Mouse (Mus musculus) testis, adult 2 months (tissue): ENCODE data around the gene Agpat2. TPM values are rescaled to one million over a fixed set of nuclear protein-coding genes. Genes with fewer than 3 reads are reported as not detected.
A peak's percentile ranks its signal among the peaks of the same experiment; 100 is the strongest.

Source experiments
- H3K27ac ChIP-seq: fragments of 200-500 bp; 2 replicates; pipeline ENCODE4 v1.5.1; 2012; ENCODE audit warnings: low read depth, low read length; ENCODE audit not compliant: control insufficient read depth, insufficient read depth
- H3K27me3 ChIP-seq: fragments of 200-500 bp; 2 replicates; pipeline ENCODE4 v1.6.1; 2012; ENCODE audit warnings: mild to moderate bottlenecking, low read length, moderate library complexity; ENCODE audit not compliant: control insufficient read depth, insufficient read depth
- H3K36me3 ChIP-seq: fragments of 200-500 bp; 2 replicates; pipeline ENCODE4 v1.6.1; 2012; ENCODE audit warnings: mild to moderate bottlenecking, low read length; ENCODE audit not compliant: control insufficient read depth, insufficient read depth
- H3K4me1 ChIP-seq: fragments of 200-500 bp; 2 replicates; pipeline ENCODE4 v1.6.1; 2012; ENCODE audit warnings: low read length; ENCODE audit not compliant: control insufficient read depth, insufficient read depth
- H3K4me3 ChIP-seq: fragments of 200-500 bp; 2 replicates; pipeline ENCODE4 v1.5.1; 2012; ENCODE audit warnings: low read depth, mild to moderate bottlenecking, low read length, moderate library complexity, mixed read lengths; ENCODE audit not compliant: control insufficient read depth
- CTCF ChIP-seq: fragments of 200-500 bp; IDR thresholded peaks from 2 replicates; pipeline ENCODE4 v1.5.1; 2012; ENCODE audit warnings: low read depth, mild to moderate bottlenecking, inconsistent platforms, low read length, moderate library complexity; ENCODE audit not compliant: control insufficient read depth, insufficient read depth, insufficient replicate concordance
- POLR2A ChIP-seq: fragments of 200-500 bp; IDR thresholded peaks from 2 replicates; pipeline ENCODE4 v1.6.1; 2012; ENCODE audit warnings: low read depth, mild to moderate bottlenecking, inconsistent platforms, low read length, moderate library complexity; ENCODE audit not compliant: control insufficient read depth
- polyA plus RNA-seq: library from polyadenylated mRNA; depleted of rRNA; stranded (reverse); fragments of >200 nt; gene quantifications from 2 replicates; pipeline ENCODE4 v1.2.3, GENCODE M21; 2012; rRNA removed

Gene Agpat2
- 223 and 249 TPM in 2 replicates for polyA plus RNA-seq

GRCm38 (mm10) chr2:26603720-26604671 is at the start of gene Agpat2:
Gene Agpat2 (minus strand): TSS chr2:26604417.
- no peak for TF ChIP-seq CTCF
- peak; percentile 33; the same call in 1 of the 2 replicates for TF ChIP-seq POLR2A
- H3K27ac ChIP-seq: no peak within 1 kb of the TSS
- peaks cover 2% of the 10 kb centered on the region; the same call in 1 of the 2 replicates for H3K27me3 ChIP-seq
- H3K4me1 ChIP-seq: peaks cover 3% of the 10 kb centered on the region; the same call in 1 of the 2 replicates
- H3K4me3 ChIP-seq: peak within 1 kb of the TSS; percentile 70
- H3K36me3 ChIP-seq: no peaks in the 10 kb centered on the region

DNA sequence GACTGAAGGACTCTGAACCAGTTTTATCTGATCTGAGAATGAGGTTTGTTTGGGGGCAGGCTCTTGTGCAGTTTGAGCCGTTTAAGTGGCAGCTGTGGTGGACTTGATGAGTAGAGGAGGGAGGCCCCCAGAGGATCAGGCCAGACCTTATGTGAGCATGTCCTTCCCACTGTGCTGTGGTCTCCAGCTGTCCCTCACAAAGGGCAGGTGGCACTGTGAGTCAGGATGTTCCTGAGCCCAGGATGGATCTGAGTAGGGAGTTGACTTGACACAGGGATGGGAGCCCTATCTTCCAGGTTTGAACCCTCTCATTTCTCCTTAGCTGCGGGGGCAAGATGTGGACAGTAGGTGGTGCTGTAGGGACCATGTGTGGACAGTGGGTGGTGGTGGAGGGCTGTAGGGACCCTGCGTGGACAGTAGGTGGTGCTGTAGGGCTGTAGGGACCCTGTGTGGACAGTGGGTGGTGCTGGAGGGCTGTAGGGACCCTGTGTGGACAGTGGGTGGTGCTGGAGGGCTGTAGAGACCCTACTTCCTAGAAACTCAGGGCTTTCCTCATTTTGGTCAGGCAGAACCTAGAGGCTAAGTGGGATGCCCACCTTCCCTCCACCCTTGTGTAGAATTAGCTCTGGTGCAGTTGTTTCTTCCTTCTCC is 42.6 kb upstream of the Agpat2 start:
- TF ChIP-seq CTCF: peak; percentile 100
- TF ChIP-seq POLR2A: no peak
- Histone ChIP-seq H3K27me3 (no peaks in the 10 kb centered on the region), H3K27ac (no peak overlapping the region), H3K4me3 (no peak overlapping the region), H3K36me3 (no peaks in the 10 kb centered on the region), H3K4me1 (no peaks in the 10 kb centered on the region)

DNA sequence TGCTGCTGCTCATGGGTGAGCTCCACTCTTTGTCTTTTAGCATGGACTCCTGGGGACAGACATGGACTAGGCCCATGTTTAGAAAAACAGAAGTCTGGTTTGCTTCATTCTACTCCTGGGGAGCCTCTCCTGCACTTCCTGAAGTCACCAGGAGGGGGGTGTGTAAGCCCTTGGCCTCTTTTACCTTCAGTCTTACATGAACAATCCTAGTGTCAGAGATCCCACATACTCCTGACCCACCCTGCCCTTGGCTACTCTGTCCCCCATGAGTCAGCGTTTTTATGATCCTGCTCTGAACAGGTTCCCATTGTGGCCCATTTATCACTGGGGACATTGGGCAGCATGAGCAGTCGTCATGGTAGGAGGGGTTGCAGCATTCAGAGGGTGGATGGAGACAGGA is 39.7 kb upstream of the Agpat2 start:
- H3K4me1 ChIP-seq: peaks cover 9% of the 10 kb centered on the region
- no peak overlapping the region for H3K27ac ChIP-seq
- no peak overlapping the region for H3K4me3 ChIP-seq
- no peaks in the 10 kb centered on the region for H3K36me3 ChIP-seq
- H3K27me3 ChIP-seq: no peaks in the 10 kb centered on the region
- TF ChIP-seq CTCF: no peak

DNA sequence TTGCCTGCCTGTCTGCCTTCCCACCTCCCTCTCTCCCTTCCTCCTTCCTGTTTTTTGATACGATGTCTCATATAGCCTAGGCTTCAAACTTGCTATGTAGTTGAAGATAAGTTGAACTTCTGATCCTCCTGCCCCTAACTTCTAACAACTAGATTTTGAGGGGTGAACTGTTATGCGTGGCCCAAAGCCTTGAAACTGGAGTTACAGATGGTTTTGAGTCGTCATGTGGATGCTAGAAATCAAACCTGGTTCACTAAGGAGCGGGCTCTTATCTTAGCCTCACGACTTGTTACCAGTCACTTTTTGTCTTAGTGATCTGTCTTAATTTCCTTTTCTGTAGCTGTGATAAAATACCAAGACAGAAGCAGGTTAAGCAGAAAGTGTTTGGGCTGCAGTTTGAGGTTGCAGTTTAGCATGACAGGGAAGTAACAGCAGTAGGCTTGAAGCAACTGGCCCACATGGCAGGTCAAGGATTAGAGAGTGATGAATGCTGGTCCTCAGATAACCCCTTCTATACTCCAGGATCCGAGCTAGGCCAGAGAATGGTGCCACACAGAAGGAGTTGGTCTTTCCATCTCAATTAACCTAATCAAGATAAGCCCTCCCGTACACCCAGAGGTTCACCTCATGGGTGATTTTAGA is 36.9 kb upstream of the Agpat2 start:
- peak overlapping the region; percentile 96 for H3K27ac ChIP-seq
- no peak overlapping the region for H3K4me3 ChIP-seq
- TF ChIP-seq CTCF (no peak), POLR2A (no peak)
- H3K27me3 ChIP-seq: no peaks in the 10 kb centered on the region
- H3K4me1 ChIP-seq: peaks cover 12% of the 10 kb centered on the region
- H3K36me3 ChIP-seq: no peaks in the 10 kb centered on the region; the same call in 1 of the 2 replicates

- peak; percentile 99 for TF ChIP-seq POLR2A
- TF ChIP-seq CTCF: peak; percentile 93
- peak overlapping the region; percentile 96 for H3K27ac ChIP-seq
- H3K4me3 ChIP-seq: peak overlapping the region; percentile 99
- no peaks in the 10 kb centered on the region for H3K27me3 ChIP-seq
- H3K4me1 ChIP-seq: peaks cover 12% of the 10 kb centered on the region
- no peaks in the 10 kb centered on the region; the same call in 1 of the 2 replicates for H3K36me3 ChIP-seq
These were observed 35.9 kb upstream of the Agpat2 start for GRCm38 (mm10) chr2:26639838-26640830.

GRCm38 (mm10) chr2:26639083-26639482 is 34.9 kb upstream of the Agpat2 start:
- Histone ChIP-seq H3K27me3 (no peaks in the 10 kb centered on the region), H3K36me3 (no peaks in the 10 kb centered on the region; the same call in 1 of the 2 replicates), H3K4me3 (peak overlapping the region; percentile 99), H3K27ac (no peak overlapping the region), H3K4me1 (peaks cover 12% of the 10 kb centered on the region)
- TF ChIP-seq CTCF (peak; percentile 37; the same call in 1 of the 2 replicates), POLR2A (no peak)
